Mouse (Mus musculus): ENCODE measurements around the gene Cyp26b1. TPM values are rescaled to one million over a fixed set of nuclear protein-coding genes. Genes with fewer than 3 reads are reported as not detected.
"Not testable (repeated sequence)": the region's sequence is repeated elsewhere in the genome, so short reads cannot be mapped to it uniquely, and the experiment has no call there.

The Cyp26b1 gene
- polyA plus RNA-seq, 1 experiment: not detected

GRCm38 (mm10) chr6:84619166-84619565, 25.5 kb upstream of the Cyp26b1 start:
- TF ChIP-seq POLR2A (IDR thresholded peaks at IDR 0.05; ENCODE audit: borderline replicate concordance, control insufficient read depth, low read depth, low read length): no peak
- TF ChIP-seq CTCF (IDR thresholded peaks at IDR 0.05; ENCODE audit: control insufficient read depth, insufficient read depth, low read length): no peak
- Histone ChIP-seq H3K27ac (ENCODE audit: control insufficient read depth, insufficient read depth, low read depth, low read length, poor library complexity) (no peak overlapping the region), H3K4me1 (ENCODE audit: control insufficient read depth, insufficient read depth, low read length) (no peaks in the 10 kb centered on the region), H3K4me3 (replicated peaks; ENCODE audit: control insufficient read depth, low read depth, low read length) (no peak overlapping the region)
- WGBS: 84% methylated on average over 6 of the region's 6 CpGs

GRCm38 (mm10) chr6:84617051-84617450, 23.3 kb upstream of the Cyp26b1 start:
- Histone ChIP-seq H3K4me1 (ENCODE audit: control insufficient read depth, insufficient read depth, low read length) (no peaks in the 10 kb centered on the region), H3K27ac (ENCODE audit: control insufficient read depth, insufficient read depth, low read depth, low read length, poor library complexity) (no peak overlapping the region), H3K4me3 (replicated peaks; ENCODE audit: control insufficient read depth, low read depth, low read length) (no peak overlapping the region)
- TF ChIP-seq POLR2A (IDR thresholded peaks at IDR 0.05; ENCODE audit: borderline replicate concordance, control insufficient read depth, low read depth, low read length) (no peak), CTCF (IDR thresholded peaks at IDR 0.05; ENCODE audit: control insufficient read depth, insufficient read depth, low read length) (no peak)
- 85% methylated on average over 1 of the region's 1 CpGs for WGBS

- Histone ChIP-seq H3K4me3 (replicated peaks; ENCODE audit: control insufficient read depth, low read depth, low read length) (no peak overlapping the region), H3K4me1 (ENCODE audit: control insufficient read depth, insufficient read depth, low read length) (no peaks in the 10 kb centered on the region), H3K27ac (ENCODE audit: control insufficient read depth, insufficient read depth, low read depth, low read length, poor library complexity) (no peak overlapping the region)
- WGBS: 68% methylated on average over 1 of the region's 1 CpGs
- TF ChIP-seq POLR2A (IDR thresholded peaks at IDR 0.05; ENCODE audit: borderline replicate concordance, control insufficient read depth, low read depth, low read length) (no peak), CTCF (IDR thresholded peaks at IDR 0.05; ENCODE audit: control insufficient read depth, insufficient read depth, low read length) (no peak)
These were observed 22.9 kb upstream of the Cyp26b1 start for GRCm38 (mm10) chr6:84616586-84616985.

GRCm38 (mm10) chr6:84613561-84613960, 19.9 kb upstream of the Cyp26b1 start:
- no peak for TF ChIP-seq CTCF (IDR thresholded peaks at IDR 0.05; ENCODE audit: control insufficient read depth, insufficient read depth, low read length)
- TF ChIP-seq POLR2A (IDR thresholded peaks at IDR 0.05; ENCODE audit: borderline replicate concordance, control insufficient read depth, low read depth, low read length): no peak
- 72% methylated on average over 3 of the region's 3 CpGs for WGBS
- Histone ChIP-seq H3K4me1 (ENCODE audit: control insufficient read depth, insufficient read depth, low read length) (no peaks in the 10 kb centered on the region), H3K27ac (ENCODE audit: control insufficient read depth, insufficient read depth, low read depth, low read length, poor library complexity) (no peak overlapping the region), H3K4me3 (replicated peaks; ENCODE audit: control insufficient read depth, low read depth, low read length) (no peak overlapping the region)

GRCm38 (mm10) chr6:84601136-84601889, 7.6 kb upstream of the Cyp26b1 start:
- TF ChIP-seq POLR2A (IDR thresholded peaks at IDR 0.05; ENCODE audit: borderline replicate concordance, control insufficient read depth, low read depth, low read length): no peak
- TF ChIP-seq CTCF (IDR thresholded peaks at IDR 0.05; ENCODE audit: control insufficient read depth, insufficient read depth, low read length): no peak
- 76% methylated on average over 1 of the region's 1 CpGs for WGBS

GRCm38 (mm10) chr6:84599296-84599695, 5.6 kb upstream of the Cyp26b1 start:
- H3K4me1 ChIP-seq (ENCODE audit: control insufficient read depth, insufficient read depth, low read length); H3K27ac ChIP-seq (ENCODE audit: control insufficient read depth, insufficient read depth, low read depth, low read length, poor library complexity); H3K4me3 ChIP-seq (replicated peaks; ENCODE audit: control insufficient read depth, low read depth, low read length): not testable (repeated sequence)
- WGBS: 67% methylated on average over 3 of the region's 3 CpGs

More at GRCm38 (mm10) chr6:84601136-84601889, 7.6 kb upstream of the Cyp26b1 start:
- H3K4me1 ChIP-seq (ENCODE audit: control insufficient read depth, insufficient read depth, low read length): no peaks in the 10 kb centered on the region
- H3K27ac ChIP-seq (ENCODE audit: control insufficient read depth, insufficient read depth, low read depth, low read length, poor library complexity): no peak overlapping the region
- H3K4me3 ChIP-seq (replicated peaks; ENCODE audit: control insufficient read depth, low read depth, low read length): no peak overlapping the region

- no peak overlapping the region for H3K4me3 ChIP-seq (replicated peaks; ENCODE audit: control insufficient read depth, low read depth, low read length)
- H3K27ac ChIP-seq (ENCODE audit: control insufficient read depth, insufficient read depth, low read depth, low read length, poor library complexity): no peak overlapping the region
- H3K4me1 ChIP-seq (ENCODE audit: control insufficient read depth, insufficient read depth, low read length): no peaks in the 10 kb centered on the region
- 83% methylated on average over 3 of the region's 3 CpGs for WGBS
- no peak for TF ChIP-seq POLR2A (IDR thresholded peaks at IDR 0.05; ENCODE audit: borderline replicate concordance, control insufficient read depth, low read depth, low read length)
- no peak for TF ChIP-seq CTCF (IDR thresholded peaks at IDR 0.05; ENCODE audit: control insufficient read depth, insufficient read depth, low read length)
These were observed 5.0 kb upstream of the Cyp26b1 start for GRCm38 (mm10) chr6:84598725-84599124.

GRCm38 (mm10) chr6:84594626-84595025, 918 bp upstream of the Cyp26b1 start:
- Histone ChIP-seq H3K4me1 (ENCODE audit: control insufficient read depth, insufficient read depth, low read length) (no peaks in the 10 kb centered on the region), H3K4me3 (replicated peaks; ENCODE audit: control insufficient read depth, low read depth, low read length) (no peak overlapping the region), H3K27ac (ENCODE audit: control insufficient read depth, insufficient read depth, low read depth, low read length, poor library complexity) (no peak overlapping the region)
- TF ChIP-seq CTCF (IDR thresholded peaks at IDR 0.05; ENCODE audit: control insufficient read depth, insufficient read depth, low read length): no peak
- TF ChIP-seq POLR2A (IDR thresholded peaks at IDR 0.05; ENCODE audit: borderline replicate concordance, control insufficient read depth, low read depth, low read length): no peak
- 81% methylated on average over 3 of the region's 3 CpGs for WGBS
